Mouse (Mus musculus): Measurements from ENCODE around the gene Phc2. TPM values are rescaled to one million over a fixed set of nuclear protein-coding genes. Genes with fewer than 3 reads are reported as not detected.

The Phc2 gene
- total RNA-seq, 2 experiments from 2014 or later: 17.3 to 25.1 TPM

GRCm38 (mm10) chr4:128745160-128745559 is 90.7 kb downstream of the Phc2 start:
- no peak for DNase-seq
- intact Hi-C loops (cut with DNase I): loop anchor here (10.0 kb wide), 1 partner anchor 1010 kb away; no protein-coding TSS in a partner anchor
- no peak overlapping the region for H3K4me3 ChIP-seq
- no peak overlapping the region for H3K27ac ChIP-seq
- no peak for TF ChIP-seq CTCF (IDR thresholded peaks at IDR 0.05)

- Histone ChIP-seq H3K27ac (no peak overlapping the region), H3K4me3 (no peak overlapping the region)
- TF ChIP-seq CTCF (IDR thresholded peaks at IDR 0.05): no peak
- no peak for DNase-seq
- intact Hi-C loops (cut with DNase I): loop anchor here (10.0 kb wide), 1 partner anchor 1007 kb away; no protein-coding TSS in a partner anchor
Measured at GRCm38 (mm10) chr4:128747614-128748270, 93.2 kb downstream of the Phc2 start.

GRCm38 (mm10) chr4:128748309-128748708 is 93.8 kb downstream of the Phc2 start:
- intact Hi-C loops (cut with DNase I): loop anchor here (10.0 kb wide), 1 partner anchor 1006 kb away; no protein-coding TSS in a partner anchor
- H3K4me3 ChIP-seq: no peak overlapping the region
- no peak for DNase-seq
- H3K27ac ChIP-seq: no peak overlapping the region
- TF ChIP-seq CTCF (IDR thresholded peaks at IDR 0.05): no peak

GRCm38 (mm10) chr4:128751006-128751405 is 96.5 kb downstream of the Phc2 start:
- Histone ChIP-seq H3K27ac (no peak overlapping the region), H3K4me3 (no peak overlapping the region)
- TF ChIP-seq CTCF (IDR thresholded peaks at IDR 0.05): peak; percentile 28
- DNase-seq: no peak
- intact Hi-C loops (cut with DNase I): no loop called here

- TF ChIP-seq CTCF (IDR thresholded peaks at IDR 0.05): no peak
- intact Hi-C loops (cut with DNase I): no loop called here
Measured at GRCm38 (mm10) chr4:128752031-128752757, 97.7 kb downstream of the Phc2 start.

GRCm38 (mm10) chr4:128753571-128753970 is 99.1 kb downstream of the Phc2 start:
- Histone ChIP-seq H3K4me3 (no peak overlapping the region), H3K27ac (no peak overlapping the region)
- DNase-seq: no peak
- intact Hi-C loops (cut with DNase I): no loop called here
- no peak for TF ChIP-seq CTCF (IDR thresholded peaks at IDR 0.05)

More at GRCm38 (mm10) chr4:128752031-128752757, 97.7 kb downstream of the Phc2 start:
- Histone ChIP-seq H3K4me3 (no peak overlapping the region), H3K27ac (no peak overlapping the region)
- no peak for DNase-seq

- Histone ChIP-seq H3K4me3 (no peak within 1 kb of the TSS), H3K27ac (no peak within 1 kb of the TSS)
- no peak for TF ChIP-seq CTCF (IDR thresholded peaks at IDR 0.05)
- DNase-seq: no peak
- intact Hi-C loops (cut with DNase I): no loop called here
Measured at GRCm38 (mm10) chr4:128755064-128755463, 100.6 kb downstream of the Phc2 start, which contains the start of gene A3galt2. Gene A3galt2 (plus strand): TSS chr4:128755364.

- intact Hi-C loops (cut with DNase I): no loop called here
- DNase-seq: no peak
- H3K27ac ChIP-seq: no peak overlapping the region
- TF ChIP-seq CTCF (IDR thresholded peaks at IDR 0.05): no peak
- H3K4me3 ChIP-seq: no peak overlapping the region
Measured at GRCm38 (mm10) chr4:128755900-128756299, 101.4 kb downstream of the Phc2 start.

GRCm38 (mm10) chr4:128759214-128759613 is 104.7 kb downstream of the Phc2 start:
- no peak for DNase-seq
- Histone ChIP-seq H3K27ac (no peak overlapping the region), H3K4me3 (no peak overlapping the region)
- intact Hi-C loops (cut with DNase I): no loop called here
- no peak for TF ChIP-seq CTCF (IDR thresholded peaks at IDR 0.05)

- no peak overlapping the region for H3K4me3 ChIP-seq
- DNase-seq: no peak
- TF ChIP-seq CTCF (IDR thresholded peaks at IDR 0.05): no peak
- H3K27ac ChIP-seq: no peak overlapping the region
- intact Hi-C loops (cut with DNase I): no loop called here
Measured at GRCm38 (mm10) chr4:128760029-128760428, 105.5 kb downstream of the Phc2 start.

- Histone ChIP-seq H3K27ac (no peak overlapping the region), H3K4me3 (peak overlapping the region; percentile 39)
- intact Hi-C loops (cut with DNase I): no loop called here
- peak; percentile 55 for DNase-seq
- TF ChIP-seq CTCF (IDR thresholded peaks at IDR 0.05): no peak
Measured at GRCm38 (mm10) chr4:128766929-128767328, 112.4 kb downstream of the Phc2 start.

GRCm38 (mm10) chr4:128768120-128768519 is 113.6 kb downstream of the Phc2 start:
- TF ChIP-seq CTCF (IDR thresholded peaks at IDR 0.05): no peak
- DNase-seq: no peak
- H3K27ac ChIP-seq: no peak overlapping the region
- H3K4me3 ChIP-seq: no peak overlapping the region
- intact Hi-C loops (cut with DNase I): no loop called here

- no peak overlapping the region for H3K4me3 ChIP-seq
- TF ChIP-seq CTCF (IDR thresholded peaks at IDR 0.05): no peak
- H3K27ac ChIP-seq: no peak overlapping the region
- intact Hi-C loops (cut with DNase I): no loop called here
- no peak for DNase-seq
Measured at GRCm38 (mm10) chr4:128769569-128770355, 115.3 kb downstream of the Phc2 start.

All from gastrocnemius, adult 2 months (tissue).